Mouse (Mus musculus) olfactory bulb, adult 2 months (tissue): Measurements from ENCODE around the gene Cdk12. TPM values are rescaled to one million over a fixed set of nuclear protein-coding genes. Genes with fewer than 3 reads are reported as not detected.

Source experiments
- H3K27ac ChIP-seq: fragments of 200-500 bp; 2 replicates; pipeline ENCODE4 v1.5.1; 2012; ENCODE audit warnings: low read depth, low read length; ENCODE audit not compliant: insufficient read depth
- H3K4me1 ChIP-seq: fragments of 200-500 bp; 2 replicates; pipeline ENCODE4 v1.6.1; 2012; ENCODE audit warnings: low read length; ENCODE audit not compliant: control insufficient read depth, insufficient read depth
- H3K4me3 ChIP-seq: fragments of 200-500 bp; 2 replicates; pipeline ENCODE4 v1.5.1; 2012; ENCODE audit warnings: mild to moderate bottlenecking, low read depth, low read length, moderate library complexity; ENCODE audit not compliant: insufficient read depth
- CTCF ChIP-seq: fragments of 200-500 bp; IDR thresholded peaks from 2 replicates; pipeline ENCODE4 v1.5.1; 2012; ENCODE audit warnings: low read depth, mild to moderate bottlenecking, low read length, moderate library complexity; ENCODE audit not compliant: insufficient read depth
- POLR2A ChIP-seq: fragments of 200-500 bp; IDR thresholded peaks from 2 replicates; pipeline ENCODE4 v1.6.1; 2012; ENCODE audit warnings: mild to moderate bottlenecking, low read depth, low read length, moderate library complexity; ENCODE audit not compliant: insufficient read depth
- WGBS: fragments of 180-500 bp; shearing (Covaris S2); methylation state at CpG from one replicate; pipeline ENCODE4 v1.1.7; 2018; 5-methylcytosine and 5-hydroxymethylcytosine counted together
- polyA plus RNA-seq: library from polyadenylated mRNA; stranded (reverse); fragments of >200 nt; gene quantifications from 2 replicates; pipeline ENCODE4 v1.2.4, GENCODE M21; 2012; ENCODE audit warnings: low replicate concordance; ENCODE audit not compliant: missing spikeins, insufficient read depth, insufficient read length

Gene Cdk12
- polyA plus RNA-seq, 1 experiment = not detected

DNA sequence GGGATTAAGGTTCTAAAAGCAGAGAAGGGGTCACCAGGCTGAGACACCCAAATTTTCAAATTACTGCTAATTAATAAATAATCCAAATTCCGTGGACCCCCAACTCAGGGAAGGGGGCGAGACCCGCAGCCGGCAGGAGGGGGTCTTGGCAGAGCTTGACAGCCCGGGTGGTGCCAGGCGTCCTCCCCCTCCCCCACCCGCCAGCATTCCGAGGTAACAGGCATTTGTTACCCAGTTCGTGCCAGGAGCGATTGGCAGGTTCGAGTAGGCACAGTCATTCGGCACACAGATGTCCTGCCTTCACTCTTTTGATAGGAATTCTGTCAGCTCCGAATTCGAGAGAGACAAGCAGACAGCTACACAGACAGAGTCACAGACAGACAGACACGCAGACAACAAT is 116.3 kb downstream of the Cdk12 start:
- Histone ChIP-seq H3K4me3 (no peak overlapping the region), H3K27ac (no peak overlapping the region), H3K4me1 (no peaks in the 10 kb centered on the region)
- 1% methylated on average over 15 of the region's 15 CpGs for WGBS
- TF ChIP-seq POLR2A (no peak), CTCF (no peak)

DNA sequence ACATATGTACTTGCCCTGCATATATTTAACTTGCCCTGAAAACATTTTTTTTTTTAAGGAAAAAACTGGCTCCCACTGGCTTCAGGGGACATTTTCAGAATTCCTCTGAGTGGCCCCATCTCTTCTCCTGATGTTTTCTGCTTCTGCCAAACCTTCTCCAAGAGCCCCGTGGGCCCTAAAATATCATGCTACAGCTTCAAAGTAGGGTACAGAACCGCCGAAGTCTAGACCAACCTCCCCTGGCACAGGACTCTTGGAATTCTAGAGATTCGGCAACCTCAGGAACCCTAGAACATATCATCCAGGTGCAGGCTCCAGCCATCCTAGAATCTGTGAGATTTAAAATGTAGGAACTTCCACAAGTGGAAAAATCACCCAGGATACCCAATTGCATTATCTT is 116.7 kb downstream of the Cdk12 start:
- H3K27ac ChIP-seq = no peak overlapping the region
- H3K4me3 ChIP-seq = no peak overlapping the region
- 12% methylated on average over 4 of the region's 4 CpGs for WGBS
- no peak for TF ChIP-seq POLR2A
- no peak for TF ChIP-seq CTCF
- H3K4me1 ChIP-seq = no peaks in the 10 kb centered on the region

- Histone ChIP-seq H3K4me1 (no peaks in the 10 kb centered on the region), H3K27ac (no peak overlapping the region), H3K4me3 (no peak overlapping the region)
- TF ChIP-seq CTCF (no peak), POLR2A (no peak)
- WGBS = 11% methylated on average over 2 of the region's 2 CpGs
These were observed 117.1 kb downstream of the Cdk12 start for GRCm38 (mm10) chr11:98319944-98320343.

DNA sequence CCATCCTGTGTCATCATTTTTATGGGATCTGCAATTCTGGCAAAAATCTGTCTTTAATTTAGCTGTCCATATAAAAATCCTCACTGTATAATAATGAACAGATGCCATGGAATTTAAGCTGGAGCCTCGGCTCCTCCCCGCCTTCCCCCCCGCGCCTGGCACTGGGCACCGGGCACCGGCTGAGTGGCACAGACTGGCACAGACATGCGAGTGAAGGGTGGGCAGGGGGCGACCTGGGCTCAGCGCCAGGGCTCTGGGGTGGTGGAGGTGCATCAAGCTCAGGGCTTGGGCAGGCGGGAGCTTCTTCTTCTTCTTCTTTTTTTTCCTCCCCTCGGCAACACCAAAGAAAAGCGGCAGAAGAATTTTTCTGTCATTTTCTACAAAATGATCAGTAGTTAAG is 117.5 kb downstream of the Cdk12 start:
- H3K4me3 ChIP-seq = no peak overlapping the region
- no peaks in the 10 kb centered on the region for H3K4me1 ChIP-seq
- WGBS = 2% methylated on average over 12 of the region's 12 CpGs
- TF ChIP-seq POLR2A (no peak), CTCF (no peak)
- no peak overlapping the region for H3K27ac ChIP-seq

DNA sequence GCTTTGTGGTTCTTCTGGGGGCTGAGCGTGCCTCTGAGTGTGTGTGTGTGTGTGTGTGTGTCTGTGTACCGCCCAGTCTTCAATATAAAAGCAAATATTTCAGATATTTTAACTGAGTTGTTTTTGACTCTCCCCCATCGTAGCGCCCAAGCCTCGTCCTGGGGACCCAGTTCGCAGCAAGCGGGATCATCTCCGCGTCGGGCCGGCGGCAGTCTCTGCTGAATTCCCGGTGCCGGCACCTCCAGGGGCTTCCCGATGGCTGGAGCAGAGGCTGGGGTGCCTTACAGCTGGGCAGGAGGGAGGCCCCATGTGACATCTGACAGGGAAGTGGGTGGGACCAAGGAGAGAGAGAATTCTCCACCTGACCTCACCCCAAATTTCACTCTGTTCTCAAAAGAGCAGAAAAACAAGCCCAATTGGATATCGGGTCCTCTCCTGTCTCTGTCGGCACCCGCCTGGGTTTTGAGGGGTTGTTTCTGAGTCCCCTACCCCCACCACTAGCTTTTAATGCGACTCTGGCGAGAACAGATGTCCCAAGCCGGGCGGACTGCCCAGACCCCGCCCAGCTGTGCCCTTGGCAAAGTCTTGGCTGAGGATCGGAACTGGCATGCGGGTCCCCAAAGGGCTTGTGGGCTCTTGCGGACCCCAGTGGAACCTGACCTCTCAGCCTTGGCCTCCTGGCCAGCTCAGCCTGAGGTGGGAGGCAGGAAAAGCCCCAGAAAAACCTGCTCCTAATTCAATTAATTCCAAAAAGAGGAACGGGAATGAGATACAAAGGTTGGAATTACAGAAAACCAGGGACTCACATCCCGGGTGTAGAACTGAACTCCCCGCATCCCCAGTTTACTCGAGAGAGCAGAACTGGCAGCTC is 118.2 kb downstream of the Cdk12 start:
- Histone ChIP-seq H3K4me1 (no peaks in the 10 kb centered on the region), H3K4me3 (no peak overlapping the region), H3K27ac (no peak overlapping the region)
- 4% methylated on average over 30 of the region's 30 CpGs for WGBS
- TF ChIP-seq POLR2A (no peak), CTCF (no peak)

DNA sequence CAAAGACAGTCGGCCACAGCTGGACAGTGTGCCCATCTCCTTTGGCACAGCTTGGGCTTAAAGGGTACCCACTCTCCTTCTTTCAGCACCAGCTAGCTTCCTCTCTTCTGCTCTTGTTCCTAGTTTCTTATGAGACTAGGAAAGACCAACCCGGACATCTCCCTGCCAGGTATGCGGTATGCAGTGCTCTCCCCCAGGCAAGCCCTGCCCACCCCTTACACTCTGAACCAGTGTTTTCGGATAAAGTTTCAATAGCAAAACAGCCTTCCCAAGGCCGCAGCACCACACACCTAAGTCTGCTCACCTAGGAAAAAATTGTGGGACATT is 118.8 kb downstream of the Cdk12 start:
- H3K4me1 ChIP-seq = no peaks in the 10 kb centered on the region
- no peak for TF ChIP-seq POLR2A
- no peak for TF ChIP-seq CTCF
- H3K27ac ChIP-seq = no peak overlapping the region
- WGBS = 19% methylated on average over 5 of the region's 5 CpGs
- H3K4me3 ChIP-seq = no peak overlapping the region

DNA sequence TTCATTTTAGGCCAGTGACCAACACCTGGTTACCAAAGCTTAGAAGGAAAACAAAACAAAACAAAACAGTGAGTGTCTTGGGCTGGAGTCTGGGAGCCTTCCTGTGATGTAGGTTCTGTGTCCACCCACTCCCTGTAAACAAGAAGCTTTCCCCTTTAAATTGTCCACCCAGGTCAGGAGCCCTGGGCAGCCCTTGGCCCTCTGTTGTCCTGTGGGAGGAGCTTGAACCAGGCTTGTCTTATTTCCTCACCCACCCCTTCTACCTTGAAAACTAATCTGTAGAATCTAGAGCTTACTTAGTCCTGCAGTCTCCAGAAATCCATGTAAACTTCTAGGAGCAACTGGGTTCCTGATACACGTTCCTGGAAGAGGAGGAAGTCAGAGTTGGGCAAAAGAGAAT is 119.3 kb downstream of the Cdk12 start:
- Histone ChIP-seq H3K4me3 (no peak overlapping the region), H3K27ac (no peak overlapping the region), H3K4me1 (peaks cover 3% of the 10 kb centered on the region; the same call in 1 of the 2 replicates)
- TF ChIP-seq CTCF (no peak), POLR2A (no peak)
- WGBS = 15% methylated on average over 1 of the region's 1 CpGs

DNA sequence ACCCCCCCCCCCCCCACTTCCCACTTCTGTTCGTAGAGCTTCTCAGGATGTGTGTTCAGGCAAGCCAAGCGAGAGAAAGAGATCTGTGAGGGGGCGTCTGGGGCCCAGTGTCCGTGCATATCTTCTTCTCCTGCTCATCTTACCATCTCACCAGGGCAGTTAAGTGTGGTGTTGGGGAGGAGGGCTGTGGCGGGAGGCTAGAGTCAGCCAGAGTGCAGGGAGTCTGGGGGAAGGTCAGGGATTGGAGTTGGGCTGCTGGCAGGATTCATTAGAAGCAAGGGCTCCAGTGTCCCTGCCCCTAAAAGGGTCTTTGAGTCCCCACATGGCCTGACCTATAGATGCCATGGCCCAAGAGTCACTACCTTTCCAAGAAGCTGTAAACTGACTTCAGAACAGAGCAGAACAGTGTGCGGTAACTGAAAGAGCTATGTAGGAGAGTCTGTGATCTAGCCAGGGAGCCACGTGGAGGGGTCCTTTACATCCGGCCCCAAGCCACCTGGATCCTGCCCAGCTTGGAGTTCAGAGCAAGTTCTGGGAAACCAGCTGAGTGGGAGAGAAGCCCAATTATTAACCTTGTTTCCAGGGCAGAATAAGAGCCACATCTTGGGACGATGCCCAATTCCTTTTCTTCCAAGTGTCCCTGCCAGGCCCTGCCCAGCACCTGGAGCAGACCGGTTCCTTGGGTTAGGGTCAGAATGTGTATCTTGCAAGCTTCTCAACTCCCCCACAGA is 120.4 kb downstream of the Cdk12 start:
- Histone ChIP-seq H3K4me1 (peaks cover 12% of the 10 kb centered on the region), H3K27ac (no peak overlapping the region)

GRCm38 (mm10) chr11:98323933-98324332 is 121.1 kb downstream of the Cdk12 start:
- no peak overlapping the region for H3K27ac ChIP-seq
- TF ChIP-seq POLR2A (no peak), CTCF (no peak)
- H3K4me1 ChIP-seq = peaks cover 12% of the 10 kb centered on the region
- no peak overlapping the region for H3K4me3 ChIP-seq
- 7% methylated on average over 9 of the region's 9 CpGs for WGBS

More for the DNA sequence above, 120.4 kb downstream of the Cdk12 start:
- TF ChIP-seq POLR2A = no peak
- TF ChIP-seq CTCF = no peak
- no peak overlapping the region for H3K4me3 ChIP-seq
- WGBS = 11% methylated on average over 10 of the region's 10 CpGs
